Mouse (Mus musculus) neural tube, embryonic 14.5 days (tissue): ENCODE results near the gene Sec23a. TPM values are rescaled to one million over a fixed set of nuclear protein-coding genes. Genes with fewer than 3 reads are reported as not detected.

Experiments used
- ATAC-seq: fragments of 200-750 bp; cut with Nextera tagmentation; 2 replicates; pipeline ENCODE4 v1.8.0; 2017; ENCODE audit warnings: low read depth, mild to moderate bottlenecking, moderate TSS enrichment, moderate library complexity
- H3K27ac ChIP-seq: fragments of 300-500 bp; sonication (generic); 2 replicates; pipeline ENCODE4 v1.5.1; 2014; ENCODE audit warnings: low read depth, mild to moderate bottlenecking, control low read depth, low read length, moderate library complexity, mixed read lengths
- H3K27me3 ChIP-seq: fragments of 300-500 bp; sonication (generic); 2 replicates; pipeline ENCODE4 v1.6.1; 2014; ENCODE audit warnings: low read length; ENCODE audit not compliant: control insufficient read depth, insufficient read depth
- H3K36me3 ChIP-seq: fragments of 300-500 bp; sonication (generic); 2 replicates; pipeline ENCODE4 v1.6.1; 2014; ENCODE audit warnings: low read length, mixed read lengths; ENCODE audit not compliant: control insufficient read depth, insufficient read depth
- H3K4me1 ChIP-seq: fragments of 300-500 bp; sonication (generic); 2 replicates; pipeline ENCODE4 v1.6.1; 2014; ENCODE audit warnings: low read length; ENCODE audit not compliant: control insufficient read depth, insufficient read depth
- H3K4me2 ChIP-seq: fragments of 300-500 bp; sonication (generic); 2 replicates; pipeline ENCODE4 v1.6.1; 2014; ENCODE audit warnings: mild to moderate bottlenecking, low read depth, low read length, control low read depth
- H3K4me3 ChIP-seq: fragments of 300-500 bp; sonication (generic); 2 replicates; pipeline ENCODE4 v1.5.1; 2014; ENCODE audit warnings: low read depth, low read length, control low read depth, mixed read lengths
- H3K9ac ChIP-seq: fragments of 300-500 bp; sonication (generic); replicated peaks from 2 replicates; pipeline ENCODE4 v1.6.1; 2014; ENCODE audit warnings: low read depth, mild to moderate bottlenecking, control low read depth, low read length, mixed read lengths
- H3K9me3 ChIP-seq: fragments of 300-500 bp; sonication (generic); 2 replicates; pipeline ENCODE4 v1.6.1; 2016; ENCODE audit warnings: low read length; ENCODE audit not compliant: control insufficient read depth
- WGBS: fragments of 180-500 bp; shearing (Covaris S2); extraction: QIAGEN DNeasy Blood & Tissue Kit; methylation state at CpG from one replicate; pipeline ENCODE4 v1.1.7; 2014; 5-methylcytosine and 5-hydroxymethylcytosine counted together
- polyA plus RNA-seq: library from polyadenylated mRNA; unstranded; fragments of >200 nt; fragmentation: Nextera tagmentation; extraction: Ambion mirVana; gene quantifications from 2 replicates; pipeline ENCODE4 v1.2.1, GENCODE M21; 2014

Sec23a gene
- polyA plus RNA-seq, 1 experiment from 2014 or later, result 127 TPM

- no peak overlapping the region for H3K27ac ChIP-seq
- no peaks in the 10 kb centered on the region for H3K27me3 ChIP-seq
- H3K4me2 ChIP-seq, result no peak overlapping the region
- no peak overlapping the region for H3K9ac ChIP-seq
- H3K36me3 ChIP-seq, result no peaks in the 10 kb centered on the region
- H3K4me3 ChIP-seq, result no peak overlapping the region
- no peak for ATAC-seq
- WGBS, result 88% methylated on average over 4 of the region's 4 CpGs
- H3K4me1 ChIP-seq, result no peaks in the 10 kb centered on the region
- no peaks in the 10 kb centered on the region for H3K9me3 ChIP-seq
Measured at GRCm38 (mm10) chr12:58909826-58910225, 102.0 kb downstream of the Sec23a start.

Other genes starting within 250 kb of the Sec23a start
- 11.9 and 15.2 TPM in 2 replicates for gene Gemin2, start 1.4 kb upstream of the Sec23a start, polyA plus RNA-seq
- 123 and 129 TPM in 2 replicates for gene Trappc6b, start 49.5 kb upstream of the Sec23a start, polyA plus RNA-seq
- 77.4 and 86.2 TPM in 2 replicates for gene Pnn, start 54.9 kb upstream of the Sec23a start, polyA plus RNA-seq
- gene Mia2, start 83.8 kb upstream of the Sec23a start, polyA plus RNA-seq, result 38.9 and 41.4 TPM in 2 replicates
- gene Fbxo33, start 207.7 kb upstream of the Sec23a start, polyA plus RNA-seq, result 10.2 and 11.1 TPM in 2 replicates